Mouse (Mus musculus) liver, embryonic 11.5 days (tissue): ENCODE measurements at regions not wholly inside any gene's neighbourhood (a gene's known extent, or its start where the extent isn't known, plus 50 kb on each side); places are given as distances from the start of the nearest gene placed in this dataset.

Experiments
- ATAC-seq: fragments of 200-750 bp; cut with Nextera tagmentation; replicated peaks from 2 replicates; pipeline ENCODE4 v1.8.0; 2017; ENCODE audit warnings: moderate number of reproducible peaks, mild to moderate bottlenecking, moderate TSS enrichment, moderate library complexity; ENCODE audit not compliant: low FRiP score
- DNase-seq: peaks from one replicate; pipeline ENCODE4 v3.0.0-alpha.2; 2017; ENCODE audit warnings: low spot score
- H3K27ac ChIP-seq: fragments of 300-500 bp; sonication (generic); 2 replicates; pipeline ENCODE4 v1.5.1; 2014; ENCODE audit warnings: mild to moderate bottlenecking, low read depth, low read length, control low read depth
- H3K27me3 ChIP-seq: fragments of 300-500 bp; sonication (generic); replicated peaks from 2 replicates; pipeline ENCODE4 v1.6.1; 2014; ENCODE audit warnings: low read length, mixed read lengths; ENCODE audit not compliant: control insufficient read depth, insufficient read depth
- H3K36me3 ChIP-seq: fragments of 300-500 bp; sonication (generic); 2 replicates; pipeline ENCODE4 v1.6.1; 2014; ENCODE audit warnings: mild to moderate bottlenecking, low read length, moderate library complexity, mixed read lengths; ENCODE audit not compliant: control insufficient read depth, insufficient read depth
- H3K4me1 ChIP-seq: fragments of 300-500 bp; sonication (generic); replicated peaks from 2 replicates; pipeline ENCODE4 v1.6.1; 2014; ENCODE audit warnings: low read length, mixed read lengths; ENCODE audit not compliant: control insufficient read depth, insufficient read depth
- H3K4me2 ChIP-seq: fragments of 300-500 bp; sonication (generic); 2 replicates; pipeline ENCODE4 v1.6.1; 2014; ENCODE audit warnings: mild to moderate bottlenecking, control low read depth, moderate library complexity
- H3K4me3 ChIP-seq: fragments of 300-500 bp; sonication (generic); 2 replicates; pipeline ENCODE4 v1.5.1; 2014; ENCODE audit warnings: low read depth, low read length, control low read depth
- H3K9ac ChIP-seq: fragments of 300-500 bp; sonication (generic); 2 replicates; pipeline ENCODE4 v1.6.1; 2014; ENCODE audit warnings: low read depth, low read length, control low read depth
- H3K9me3 ChIP-seq: fragments of 300-500 bp; sonication (generic); 2 replicates; pipeline ENCODE4 v1.6.1; 2016; ENCODE audit warnings: low read length, inconsistent platforms, mixed read lengths; ENCODE audit not compliant: control insufficient read depth
- WGBS: fragments of 180-500 bp; shearing (Covaris S2); extraction: QIAGEN DNeasy Blood & Tissue Kit; methylation state at CpG from one replicate; pipeline ENCODE4 v1.1.7; 2014; 5-methylcytosine and 5-hydroxymethylcytosine counted together

DNA sequence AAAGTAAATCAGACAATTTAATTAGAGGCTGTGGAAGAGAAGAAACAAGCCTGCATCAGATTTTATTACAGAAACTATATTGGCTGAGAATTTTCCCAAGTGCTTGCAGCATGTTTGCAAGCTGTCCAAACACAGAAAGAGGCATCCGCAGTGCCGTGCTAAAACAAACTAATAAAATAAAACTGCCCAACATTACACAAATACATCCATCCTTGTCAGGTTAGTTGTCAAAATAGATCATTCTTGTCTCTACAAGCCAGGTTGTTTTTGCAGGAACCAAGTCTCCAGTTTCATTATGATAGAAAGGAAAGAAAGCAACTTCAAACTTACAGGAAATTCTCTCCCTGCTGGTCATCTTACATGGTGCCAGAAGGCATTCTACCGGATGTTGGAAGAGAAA is 95.0 kb upstream of the Slc22a22 start:
- Histone ChIP-seq H3K27me3 (no peaks in the 10 kb centered on the region), H3K4me3 (no peak overlapping the region), H3K36me3 (no peaks in the 10 kb centered on the region), H3K9ac (no peak overlapping the region), H3K4me2 (no peak overlapping the region), H3K4me1 (no peaks in the 10 kb centered on the region), H3K27ac (no peak overlapping the region), H3K9me3 (no peaks in the 10 kb centered on the region)
- 79% methylated on average over 3 of the region's 3 CpGs for WGBS
- no peak for ATAC-seq
- DNase-seq = no peak

DNA sequence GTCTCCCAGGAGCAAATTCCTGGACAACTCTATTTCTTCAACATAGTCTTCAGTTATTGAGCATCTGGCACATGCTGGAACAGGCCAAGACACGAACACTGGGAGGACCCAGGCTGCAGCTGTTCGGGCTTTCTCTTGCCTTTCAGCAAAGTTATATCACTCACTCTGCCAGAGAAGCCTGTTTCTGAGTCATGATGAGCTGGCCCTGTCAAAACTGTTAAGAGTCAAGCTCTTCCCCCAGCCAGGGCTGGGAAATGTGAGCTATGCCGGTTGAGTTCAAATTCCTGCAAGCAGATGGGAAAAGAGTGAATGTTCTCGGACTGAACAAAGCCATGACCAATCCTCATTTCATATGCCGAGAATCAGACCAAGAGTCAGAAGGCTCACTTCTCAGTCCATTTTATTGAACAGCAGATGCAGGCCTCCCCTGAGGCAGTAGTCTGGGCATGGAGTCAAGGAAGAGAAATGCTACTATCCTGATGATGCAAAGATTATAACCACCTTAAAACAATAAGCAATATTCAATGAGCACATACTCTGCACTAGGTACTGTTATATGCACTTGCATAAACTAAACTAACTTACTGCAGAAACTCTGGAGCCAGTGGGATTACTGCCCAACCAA is 90.7 kb upstream of the Slc22a22 start:
- H3K4me1 ChIP-seq = no peaks in the 10 kb centered on the region
- no peak overlapping the region for H3K27ac ChIP-seq
- WGBS = 71% methylated on average over 5 of the region's 5 CpGs
- no peaks in the 10 kb centered on the region for H3K27me3 ChIP-seq
- H3K9ac ChIP-seq = no peak overlapping the region
- H3K36me3 ChIP-seq = no peaks in the 10 kb centered on the region
- no peak overlapping the region for H3K4me2 ChIP-seq
- ATAC-seq = no peak
- no peak for DNase-seq
- no peaks in the 10 kb centered on the region for H3K9me3 ChIP-seq
- H3K4me3 ChIP-seq = no peak overlapping the region

DNA sequence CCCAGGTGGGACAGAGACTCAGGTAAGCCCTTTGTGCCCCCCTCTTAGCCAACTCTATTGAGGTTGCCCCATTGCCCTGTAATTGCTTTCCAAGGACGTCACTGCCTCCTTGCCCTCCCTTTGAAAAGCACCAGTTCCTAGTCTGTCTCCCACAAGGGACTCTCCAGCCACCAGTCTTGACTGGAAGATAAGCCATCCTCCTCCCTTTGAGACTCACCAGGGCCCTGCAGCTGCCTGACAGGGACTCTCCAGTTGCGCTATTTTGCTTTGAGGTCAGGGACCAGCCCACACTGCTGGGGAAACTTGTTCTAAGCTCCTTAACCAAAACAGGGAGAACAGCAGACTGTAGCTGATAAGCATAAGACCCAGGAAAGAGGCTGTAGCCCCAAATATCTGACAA is 69.7 kb upstream of the Slc22a22 start:
- H3K36me3 ChIP-seq = no peaks in the 10 kb centered on the region
- 38% methylated on average over 2 of the region's 2 CpGs for WGBS
- ATAC-seq = no peak
- H3K27ac ChIP-seq = no peak overlapping the region
- H3K4me3 ChIP-seq = no peak overlapping the region
- no peaks in the 10 kb centered on the region for H3K27me3 ChIP-seq
- no peaks in the 10 kb centered on the region for H3K4me1 ChIP-seq
- no peaks in the 10 kb centered on the region for H3K9me3 ChIP-seq
- H3K9ac ChIP-seq = no peak overlapping the region
- H3K4me2 ChIP-seq = no peak overlapping the region
- DNase-seq = no peak

DNA sequence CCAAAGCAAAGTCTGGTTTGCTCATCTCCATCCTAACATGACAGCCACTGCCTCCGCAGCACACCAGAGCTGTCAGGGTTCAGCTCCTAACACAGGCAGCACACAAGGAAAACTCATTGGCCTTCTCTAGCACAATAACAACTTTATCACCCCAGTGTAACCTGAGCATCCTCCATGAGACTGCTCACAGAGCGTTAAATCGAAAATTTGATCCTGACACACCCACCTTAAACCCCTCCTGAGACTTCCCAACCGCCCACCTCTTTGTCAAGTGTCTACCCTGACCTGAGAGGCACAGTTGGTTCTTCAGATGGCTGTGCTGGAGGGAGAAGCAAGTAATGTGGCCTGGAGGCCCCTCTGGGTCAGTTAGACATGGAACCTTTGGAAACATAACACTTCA is 67.7 kb upstream of the Slc22a22 start:
- Histone ChIP-seq H3K27me3 (no peaks in the 10 kb centered on the region), H3K27ac (no peak overlapping the region), H3K4me1 (no peaks in the 10 kb centered on the region), H3K9ac (no peak overlapping the region), H3K4me2 (no peak overlapping the region), H3K4me3 (no peak overlapping the region), H3K9me3 (no peaks in the 10 kb centered on the region), H3K36me3 (no peaks in the 10 kb centered on the region)
- ATAC-seq = no peak
- no peak for DNase-seq
- WGBS = 85% methylated on average over 4 of the region's 4 CpGs

DNA sequence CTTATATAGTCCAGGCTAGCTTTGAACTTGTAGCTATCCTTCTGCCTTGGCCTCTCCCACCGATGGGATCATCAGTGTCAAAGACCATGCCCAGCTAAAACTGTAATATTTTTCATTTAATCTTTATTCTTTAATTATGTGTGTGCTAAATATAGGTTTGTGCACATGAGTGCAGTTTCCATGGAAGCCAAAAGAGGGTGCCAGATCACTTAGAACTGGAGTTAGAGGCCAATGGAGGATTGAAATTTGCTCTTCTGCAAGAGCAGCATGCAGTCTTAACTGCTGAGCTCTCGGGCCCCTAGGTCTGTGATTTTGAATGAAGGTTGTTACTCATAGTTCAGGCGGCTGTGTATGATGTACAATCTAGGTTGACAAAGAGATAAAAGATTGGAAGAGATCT is 66.6 kb upstream of the Slc22a22 start:
- H3K4me2 ChIP-seq = no peak overlapping the region
- no peak overlapping the region for H3K4me3 ChIP-seq
- DNase-seq (no peak), ATAC-seq (no peak)
- H3K4me1 ChIP-seq = no peaks in the 10 kb centered on the region
- H3K27ac ChIP-seq = no peak overlapping the region
- WGBS = 63% methylated on average over 3 of the region's 3 CpGs
- no peaks in the 10 kb centered on the region for H3K36me3 ChIP-seq
- H3K27me3 ChIP-seq = no peaks in the 10 kb centered on the region
- no peak overlapping the region for H3K9ac ChIP-seq
- no peaks in the 10 kb centered on the region for H3K9me3 ChIP-seq

DNA sequence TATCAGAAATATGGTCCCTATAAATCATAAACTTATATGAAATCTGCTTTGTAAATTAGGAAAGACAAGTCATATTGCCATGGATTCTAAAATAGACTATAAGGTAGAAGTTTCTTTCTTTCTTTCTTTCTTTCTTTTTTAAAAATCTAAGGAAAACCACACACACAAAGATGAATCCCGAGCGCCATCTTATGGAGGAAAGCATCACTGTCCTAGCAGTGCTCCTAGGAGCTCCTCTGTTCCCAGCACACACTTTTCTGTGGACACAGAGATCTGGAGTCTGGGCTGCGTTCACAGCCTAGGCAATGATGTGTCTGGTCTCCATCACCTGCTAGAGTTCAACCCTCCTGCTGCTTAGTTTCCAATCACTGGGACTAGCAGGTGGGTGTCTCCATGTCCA is 65.2 kb upstream of the Slc22a22 start:
- H3K36me3 ChIP-seq = no peaks in the 10 kb centered on the region
- DNase-seq (no peak), ATAC-seq (no peak)
- no peak overlapping the region for H3K4me2 ChIP-seq
- H3K27me3 ChIP-seq = no peaks in the 10 kb centered on the region
- no peaks in the 10 kb centered on the region for H3K4me1 ChIP-seq
- no peak overlapping the region for H3K27ac ChIP-seq
- H3K9ac ChIP-seq = no peak overlapping the region
- H3K9me3 ChIP-seq = no peaks in the 10 kb centered on the region
- WGBS = 23% methylated on average over 3 of the region's 3 CpGs
- no peak overlapping the region for H3K4me3 ChIP-seq

DNA sequence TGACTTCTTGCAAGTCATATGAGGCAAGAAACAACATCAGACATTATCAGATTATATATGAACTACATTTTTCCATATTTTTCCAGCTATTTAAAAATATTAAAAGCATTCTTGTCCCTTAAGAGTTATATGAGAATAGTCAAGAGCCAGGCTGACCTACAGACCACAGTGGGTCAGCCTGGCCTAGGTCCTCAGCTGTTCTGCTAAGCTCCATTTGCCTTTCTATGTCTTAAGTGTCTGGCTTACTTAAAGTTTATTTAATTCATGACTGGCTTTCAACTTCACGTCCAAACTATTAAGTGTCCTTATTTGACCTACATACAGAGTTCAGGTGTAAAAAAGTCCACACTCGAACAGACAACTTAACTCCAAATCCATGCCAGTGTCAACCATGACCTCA is 58.1 kb upstream of the Slc22a22 start:
- Histone ChIP-seq H3K4me2 (no peak overlapping the region), H3K9ac (no peak overlapping the region), H3K27me3 (no peaks in the 10 kb centered on the region), H3K9me3 (no peaks in the 10 kb centered on the region), H3K4me3 (no peak overlapping the region), H3K27ac (no peak overlapping the region), H3K36me3 (no peaks in the 10 kb centered on the region), H3K4me1 (no peaks in the 10 kb centered on the region)
- DNase-seq (no peak), ATAC-seq (no peak)
- WGBS = 73% methylated on average over 2 of the region's 2 CpGs
